Mouse (Mus musculus): ENCODE measurements at regions not wholly inside any gene's neighbourhood (a gene's known extent, or its start where the extent isn't known, plus 50 kb on each side); places are given as distances from the start of the nearest gene placed in this dataset.

DNA sequence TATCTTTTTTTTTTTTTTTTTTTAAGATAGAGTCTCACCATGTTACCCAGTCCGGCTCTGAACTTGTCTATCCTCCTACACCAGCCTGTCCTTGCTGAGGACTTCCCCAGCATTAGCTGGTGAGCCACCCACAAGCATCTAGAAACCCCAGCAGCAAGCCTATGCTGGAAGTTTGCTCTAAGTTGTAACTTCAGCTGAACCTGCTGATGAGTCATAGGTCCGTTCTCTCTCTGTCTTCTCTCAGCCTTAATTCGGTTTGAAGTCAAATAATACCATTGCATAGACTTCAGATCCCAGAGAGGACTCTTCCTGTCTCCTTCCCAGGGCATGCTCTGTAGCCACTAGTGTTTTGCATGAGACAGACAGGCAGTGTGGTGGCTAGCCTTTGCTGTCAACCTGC, 68.3 kb upstream of the Myrip start:
- TF ChIP-seq ZC3H11A (IDR thresholded peaks at IDR 0.05; ENCODE audit: borderline replicate concordance, low read depth, low read length) (no peak), ZNF384 (IDR thresholded peaks at IDR 0.05; ENCODE audit: low read depth, low read length) (no peak), MAFK (IDR thresholded peaks at IDR 0.05; ENCODE audit: insufficient read depth, low read depth, low read length) (no peak)
